22 mouse cellular contexts compared by ENCODE assay signal in genomic region chr10:51793876-51794275, GRCm38 (mm10).
DNase-seq lines count a peak whose midpoint lies in the region; ATAC-seq and TF ChIP-seq lines count a peak whose summit lies in the region.
"Had no signal": no experiment of that assay in that cellular context is flagged by ENCODE, and none has a peak within 500 bp of the region (broad histone marks: within the 10 kb centered on the region; RNA-seq: fewer than 3 reads in every experiment).

No protein-coding gene starts in this region.

- no peak overlapping the region for H3K9ac ChIP-seq in liver, adult 2 months (ENCODE audit: low read depth, low read length)
- H3K9ac ChIP-seq in liver, embryonic 11.5 days (ENCODE audit: low read depth, low read length) = no peak overlapping the region
- H3K9ac ChIP-seq: embryonic facial prominence, embryonic 12.5 days; forebrain, postnatal 0 days; liver, embryonic 14.5 days; neural tube, embryonic 12.5 days had no signal

- TF ChIP-seq POLR2A in liver, adult 2 months (IDR thresholded peaks at IDR 0.05; ENCODE audit: extremely low read depth, insufficient read depth, low read length) = no peak
- TF ChIP-seq POLR2A in brain, embryonic 14.5 days (IDR thresholded peaks at IDR 0.05; ENCODE audit: borderline replicate concordance, extremely low read depth, insufficient read depth, insufficient read length, poor library complexity, severe bottlenecking) = no peak

- no peaks in the 10 kb centered on the region for H3K79me2 ChIP-seq in liver, adult 2 months (ENCODE audit: control insufficient read depth, insufficient read depth, low read length)

- no peaks in the 10 kb centered on the region for H3K27me3 ChIP-seq in liver, adult 2 months (ENCODE audit: control insufficient read depth, insufficient read depth, low read length)
- no peaks in the 10 kb centered on the region for H3K27me3 ChIP-seq in liver, embryonic 11.5 days (replicated peaks; ENCODE audit: control insufficient read depth, insufficient read depth, low read length)
- H3K27me3 ChIP-seq: embryonic facial prominence, embryonic 12.5 days; neural tube, embryonic 12.5 days had no signal

- WGBS in liver, adult 2 months = 30% methylated on average over 7 of the region's 7 CpGs
- WGBS in liver, embryonic 11.5 days = 84% methylated on average over 7 of the region's 7 CpGs

- H3K36me3 ChIP-seq in liver, adult 2 months (ENCODE audit: control insufficient read depth, insufficient read depth, low read length) = no peaks in the 10 kb centered on the region
- no peaks in the 10 kb centered on the region for H3K36me3 ChIP-seq in liver, embryonic 11.5 days (ENCODE audit: control insufficient read depth, insufficient read depth, low read length)
- H3K36me3 ChIP-seq: embryonic facial prominence, embryonic 12.5 days; midbrain, embryonic 10.5 days; neural tube, embryonic 12.5 days had no signal

- no peaks in the 10 kb centered on the region for H3K9me3 ChIP-seq in liver, embryonic 11.5 days (ENCODE audit: control insufficient read depth, low read length)
- H3K9me3 ChIP-seq: embryonic facial prominence, embryonic 12.5 days; midbrain, embryonic 10.5 days; neural tube, embryonic 12.5 days had no signal

- no peak for TF ChIP-seq CTCF in liver, adult 2 months (IDR thresholded peaks at IDR 0.05; ENCODE audit: low read depth, low read length)
- TF ChIP-seq CTCF in brain, embryonic 14.5 days (IDR thresholded peaks at IDR 0.05; ENCODE audit: borderline replicate concordance, extremely low read depth, insufficient read depth, insufficient read length) = no peak

- no peak for ATAC-seq in cerebellum, adult (ENCODE audit: insufficient number of reproducible peaks, low FRiP score, low TSS enrichment)
- no peak for ATAC-seq in liver, embryonic 11.5 days (replicated peaks; ENCODE audit: low FRiP score)
- ATAC-seq: forebrain, postnatal 0 days; inflammation-experienced regulatory T-cells, adult 6 months had no signal

- H3K4me2 ChIP-seq in liver, embryonic 11.5 days = no peak overlapping the region
- H3K4me2 ChIP-seq: embryonic facial prominence, embryonic 12.5 days; heart, embryonic 11.5 days; neural tube, embryonic 12.5 days had no signal

- no peak overlapping the region for H3K27ac ChIP-seq in liver, adult 2 months (replicated peaks; ENCODE audit: insufficient read depth, low read depth, low read length)
- H3K27ac ChIP-seq in liver, embryonic 11.5 days (ENCODE audit: low read depth, low read length) = no peak overlapping the region
- H3K27ac ChIP-seq: embryonic facial prominence, embryonic 12.5 days; left cerebral cortex, adult 2 months; liver, embryonic 14.5 days; macrophage; midbrain, embryonic 10.5 days; neural tube, embryonic 12.5 days; stomach, postnatal 0 days had no signal

- H3K4me3 ChIP-seq in liver, adult 2 months (ENCODE audit: insufficient read depth, low read depth, low read length) = no peak overlapping the region
- H3K4me3 ChIP-seq in liver, embryonic 11.5 days (ENCODE audit: low read depth, low read length) = no peak overlapping the region
- H3K4me3 ChIP-seq: embryonic facial prominence, embryonic 12.5 days; erythroblast, embryonic 14.5 days; left cerebral cortex, adult 2 months; midbrain, embryonic 10.5 days; neural tube, embryonic 12.5 days had no signal

- DNase-seq in cerebellum, postnatal 25 days = peak; percentile 71 to 82
- DNase-seq in liver, adult 2 months (ENCODE audit: extremely low read depth, low read depth, low spot score) = peak; percentile 81
- no peak for DNase-seq in liver, embryonic 11.5 days (ENCODE audit: low spot score)
- peak; percentile 24 for DNase-seq in brain, embryonic 14.5 days (ENCODE audit: low read depth)
- DNase-seq in spleen, postnatal 4 days (ENCODE audit: low spot score in 2 of 2) = no peak
- DNase-seq in kidney, adult 9 months = no peak
- DNase-seq: adrenal gland, postnatal 25 days; forebrain, postnatal 0 days; heart, postnatal 10 days; layer of hippocampus, adult 9-11 months; right cerebral cortex, postnatal 4 days had no signal

- H3K4me1 ChIP-seq in liver, adult 2 months (ENCODE audit: control insufficient read depth, insufficient read depth, low read length) = peaks cover 5% of the 10 kb centered on the region; the same call in 1 of the 2 replicates
- no peaks in the 10 kb centered on the region for H3K4me1 ChIP-seq in liver, embryonic 11.5 days (replicated peaks; ENCODE audit: control insufficient read depth, insufficient read depth, low read length)
- H3K4me1 ChIP-seq: embryonic facial prominence, embryonic 12.5 days; midbrain, embryonic 10.5 days; neural tube, embryonic 12.5 days had no signal

Comparison
In these comparisons a context has a peak if more than half of its experiments do, and no peak if none do; other contexts are left out.
1. DNase-seq: peak in cerebellum, postnatal 25 days (2 of 2), liver, adult 2 months (single experiment) and brain, embryonic 14.5 days (single experiment); none in liver, embryonic 11.5 days (single experiment), spleen, postnatal 4 days (0 of 2) and kidney, adult 9 months (single experiment).